Mouse (Mus musculus) stomach, embryonic 16.5 days (tissue): Measurements from ENCODE around the gene Prkch. TPM values are rescaled to one million over a fixed set of nuclear protein-coding genes. Genes with fewer than 3 reads are reported as not detected.
A peak's percentile ranks its signal among the peaks of the same experiment; 100 is the strongest.

Experiments
- ATAC-seq: fragments of 200-750 bp; cut with Nextera tagmentation; 2 replicates; pipeline ENCODE4 v1.8.0; 2017; ENCODE audit warnings: moderate number of reproducible peaks, moderate TSS enrichment; ENCODE audit not compliant: insufficient read depth, low FRiP score
- H3K27ac ChIP-seq: fragments of 300-500 bp; sonication (generic); 2 replicates; pipeline ENCODE4 v1.5.1; 2014; ENCODE audit warnings: low read length
- H3K27me3 ChIP-seq: fragments of 300-500 bp; sonication (generic); 2 replicates; pipeline ENCODE4 v1.6.1; 2014; ENCODE audit warnings: low read length, control low read depth, mixed read lengths; ENCODE audit not compliant: control insufficient read depth, insufficient read depth
- H3K36me3 ChIP-seq: fragments of 300-500 bp; sonication (generic); 2 replicates; pipeline ENCODE4 v1.6.1; 2014; ENCODE audit warnings: low read length; ENCODE audit not compliant: control insufficient read depth, insufficient read depth
- H3K4me1 ChIP-seq: fragments of 300-500 bp; sonication (generic); 2 replicates; pipeline ENCODE4 v1.6.1; 2014; ENCODE audit warnings: low read length, control low read depth, mixed read lengths; ENCODE audit not compliant: control insufficient read depth, insufficient read depth
- H3K4me2 ChIP-seq: fragments of 300-500 bp; sonication (generic); 2 replicates; pipeline ENCODE4 v1.6.1; 2014; ENCODE audit warnings: low read depth, low read length, mixed read lengths
- H3K4me3 ChIP-seq: fragments of 300-500 bp; sonication (generic); replicated peaks from 2 replicates; pipeline ENCODE4 v1.5.1; 2014; ENCODE audit warnings: mild to moderate bottlenecking, low read length
- H3K9ac ChIP-seq: fragments of 300-500 bp; sonication (generic); 2 replicates; pipeline ENCODE4 v1.6.1; 2014; ENCODE audit warnings: low read length
- H3K9me3 ChIP-seq: fragments of 300-500 bp; sonication (generic); replicated peaks from 2 replicates; pipeline ENCODE4 v1.6.1; 2016; ENCODE audit warnings: low read length, control low read depth; ENCODE audit not compliant: control insufficient read depth
- WGBS: fragments of 180-500 bp; shearing (Covaris S2); extraction: QIAGEN DNeasy Blood & Tissue Kit; methylation state at CpG from one replicate; pipeline ENCODE4 v1.1.7; 2014; 5-methylcytosine and 5-hydroxymethylcytosine counted together
- polyA plus RNA-seq: library from polyadenylated mRNA; unstranded; fragments of >200 nt; fragmentation: Nextera tagmentation; extraction: Ambion mirVana; gene quantifications from 2 replicates; pipeline ENCODE4 v1.2.1, GENCODE M21; 2015

Gene Prkch
- polyA plus RNA-seq, 1 experiment from 2014 or later = 9.8 TPM

- H3K27ac ChIP-seq = no peak overlapping the region
- no peak overlapping the region for H3K9ac ChIP-seq
- ATAC-seq = no peak
- 88% methylated on average over 6 of the region's 6 CpGs for WGBS
- H3K36me3 ChIP-seq = no peaks in the 10 kb centered on the region
- H3K4me1 ChIP-seq = no peaks in the 10 kb centered on the region
- no peak overlapping the region for H3K4me3 ChIP-seq
- H3K4me2 ChIP-seq = no peak overlapping the region
- H3K9me3 ChIP-seq = no peaks in the 10 kb centered on the region
- H3K27me3 ChIP-seq = no peaks in the 10 kb centered on the region
Observed at GRCm38 (mm10) chr12:73645216-73645615, 60.6 kb downstream of the Prkch start.

GRCm38 (mm10) chr12:73647686-73648085 is 63.1 kb downstream of the Prkch start:
- Histone ChIP-seq H3K4me2 (no peak overlapping the region), H3K9me3 (no peaks in the 10 kb centered on the region), H3K27ac (no peak overlapping the region), H3K4me1 (no peaks in the 10 kb centered on the region), H3K36me3 (no peaks in the 10 kb centered on the region), H3K27me3 (no peaks in the 10 kb centered on the region), H3K9ac (no peak overlapping the region), H3K4me3 (no peak overlapping the region)
- ATAC-seq = no peak
- WGBS = 62% methylated on average over 2 of the region's 2 CpGs

GRCm38 (mm10) chr12:73656568-73657204 is 72.1 kb downstream of the Prkch start:
- Histone ChIP-seq H3K4me1 (no peaks in the 10 kb centered on the region), H3K4me3 (no peak overlapping the region), H3K27me3 (no peaks in the 10 kb centered on the region), H3K27ac (no peak overlapping the region), H3K36me3 (no peaks in the 10 kb centered on the region), H3K4me2 (no peak overlapping the region), H3K9ac (no peak overlapping the region), H3K9me3 (no peaks in the 10 kb centered on the region)
- WGBS = 50% methylated on average over 18 of the region's 18 CpGs
- ATAC-seq = no peak

- peak; percentile 53; the same call in 1 of the 2 replicates for ATAC-seq
Observed at GRCm38 (mm10) chr12:73663421-73663820, 78.8 kb downstream of the Prkch start.

GRCm38 (mm10) chr12:73666701-73667100 is 82.1 kb downstream of the Prkch start:
- H3K4me3 ChIP-seq = no peak overlapping the region
- no peak overlapping the region for H3K27ac ChIP-seq
- H3K9me3 ChIP-seq = no peaks in the 10 kb centered on the region
- no peak overlapping the region for H3K4me2 ChIP-seq
- no peaks in the 10 kb centered on the region for H3K36me3 ChIP-seq
- WGBS = 82% methylated on average over 2 of the region's 2 CpGs
- no peaks in the 10 kb centered on the region for H3K27me3 ChIP-seq
- H3K4me1 ChIP-seq = peaks cover 6% of the 10 kb centered on the region
- no peak for ATAC-seq
- H3K9ac ChIP-seq = no peak overlapping the region

More at GRCm38 (mm10) chr12:73663421-73663820, 78.8 kb downstream of the Prkch start:
- Histone ChIP-seq H3K27ac (peak overlapping the region; percentile 51), H3K4me3 (no peak overlapping the region), H3K9me3 (no peaks in the 10 kb centered on the region), H3K36me3 (no peaks in the 10 kb centered on the region), H3K4me2 (no peak overlapping the region), H3K9ac (no peak overlapping the region), H3K27me3 (no peaks in the 10 kb centered on the region), H3K4me1 (no peaks in the 10 kb centered on the region)
- 56% methylated on average over 3 of the region's 3 CpGs for WGBS

- 68% methylated on average over 7 of the region's 7 CpGs for WGBS
- Histone ChIP-seq H3K9ac (no peak overlapping the region), H3K4me1 (peaks cover 8% of the 10 kb centered on the region), H3K4me2 (no peak overlapping the region), H3K4me3 (no peak overlapping the region), H3K36me3 (no peaks in the 10 kb centered on the region), H3K27me3 (no peaks in the 10 kb centered on the region), H3K9me3 (no peaks in the 10 kb centered on the region), H3K27ac (no peak overlapping the region)
- ATAC-seq = no peak
Observed at GRCm38 (mm10) chr12:73667607-73668006, 83.0 kb downstream of the Prkch start.

GRCm38 (mm10) chr12:73670739-73671138 is 86.1 kb downstream of the Prkch start:
- Histone ChIP-seq H3K27ac (peak overlapping the region; percentile 57; the same call in 1 of the 2 replicates), H3K4me3 (no peak overlapping the region), H3K27me3 (no peaks in the 10 kb centered on the region), H3K9me3 (no peaks in the 10 kb centered on the region), H3K9ac (no peak overlapping the region), H3K36me3 (no peaks in the 10 kb centered on the region), H3K4me1 (peaks cover 14% of the 10 kb centered on the region), H3K4me2 (no peak overlapping the region)
- 56% methylated on average over 6 of the region's 6 CpGs for WGBS
- no peak for ATAC-seq

- WGBS = 45% methylated on average over 3 of the region's 3 CpGs
- peaks cover 14% of the 10 kb centered on the region for H3K4me1 ChIP-seq
- peak overlapping the region; percentile 60 for H3K27ac ChIP-seq
- no peak overlapping the region for H3K4me2 ChIP-seq
- no peaks in the 10 kb centered on the region for H3K9me3 ChIP-seq
- H3K27me3 ChIP-seq = no peaks in the 10 kb centered on the region
- ATAC-seq = no peak
- H3K36me3 ChIP-seq = no peaks in the 10 kb centered on the region
- H3K4me3 ChIP-seq = no peak overlapping the region
- no peak overlapping the region for H3K9ac ChIP-seq
Observed at GRCm38 (mm10) chr12:73671540-73671939, 86.9 kb downstream of the Prkch start.

GRCm38 (mm10) chr12:73672007-73672406 is 87.4 kb downstream of the Prkch start:
- 69% methylated on average over 4 of the region's 4 CpGs for WGBS
- H3K27me3 ChIP-seq = no peaks in the 10 kb centered on the region
- H3K9me3 ChIP-seq = no peaks in the 10 kb centered on the region
- peaks cover 14% of the 10 kb centered on the region for H3K4me1 ChIP-seq
- H3K4me3 ChIP-seq = no peak overlapping the region
- H3K4me2 ChIP-seq = no peak overlapping the region
- H3K27ac ChIP-seq = peak overlapping the region; percentile 60
- ATAC-seq = no peak
- H3K36me3 ChIP-seq = no peaks in the 10 kb centered on the region
- H3K9ac ChIP-seq = no peak overlapping the region
